Mouse (Mus musculus): ENCODE results near the gene Kcnip2. TPM values are rescaled to one million over a fixed set of nuclear protein-coding genes. Genes with fewer than 3 reads are reported as not detected.

Gene Kcnip2
- total and polyA plus RNA-seq, 3 experiments, result not detected

DNA sequence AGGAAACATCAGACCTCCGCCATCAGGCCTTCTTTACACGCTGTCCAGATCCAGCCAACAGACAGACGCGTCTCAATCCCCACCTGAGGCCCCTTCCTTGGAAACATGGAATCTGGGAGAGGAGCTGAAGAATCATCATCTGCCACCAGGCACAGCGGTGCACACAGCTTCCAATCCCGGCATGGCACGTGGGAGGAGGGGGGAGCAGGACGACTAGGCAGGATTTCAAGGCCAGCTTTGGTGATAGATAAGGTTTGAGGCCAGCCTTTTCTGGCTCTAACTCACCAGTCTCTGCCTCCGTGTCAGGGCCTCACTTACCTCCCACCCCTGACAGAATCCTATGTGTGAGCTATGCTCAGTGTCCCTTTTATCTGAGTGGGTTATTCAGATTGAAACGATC, 19.6 kb upstream of the Kcnip2 start:
- H3K27ac ChIP-seq (ENCODE audit: insufficient read depth, low read depth), result no peak overlapping the region
- no peak overlapping the region for H3K4me3 ChIP-seq (replicated peaks in 1 of 3; ENCODE audit: low read depth in 2 of 3, low read length in 2 of 3, poor library complexity in 1 of 3)
- H3K4me2 ChIP-seq (ENCODE audit: insufficient read depth, low read depth, poor library complexity, severe bottlenecking), result no peak overlapping the region
- dilution Hi-C loops (cut with MboI; ENCODE audit: extremely low pct_ligation_motif_present, extremely low pct_unique_long_range_greater_than_20kb, low sequenced_read_pairs), result no loop called here
- no peaks in the 10 kb centered on the region for H3K36me3 ChIP-seq (replicated peaks in 1 of 2; ENCODE audit: control insufficient read depth in 1 of 2, insufficient read depth in 1 of 2, low read length in 1 of 2)
- in situ Hi-C loops (cut with MboI; ENCODE audit: low pct_ligation_motif_present, low pct_unique_long_range_greater_than_20kb, low sequenced_read_pairs), result no loop called here
- H3K4me1 ChIP-seq (ENCODE audit: control insufficient read depth in 1 of 2, insufficient read depth in 2 of 2), result peaks cover 2 to 6% of the 10 kb centered on the region in 2 experiments; a peak in 3 of 4 replicates
- no peaks in the 10 kb centered on the region for H3K79me2 ChIP-seq (replicated peaks; ENCODE audit: control insufficient read depth, extremely low read depth, insufficient read depth, poor library complexity, severe bottlenecking)
- no peak for TF ChIP-seq MYC (IDR thresholded peaks at IDR 0.05; ENCODE audit: low read depth, low read length)
- DNase-seq (ENCODE audit: extremely low read depth), result no peak
- no peak overlapping the region for H3K9ac ChIP-seq (ENCODE audit: insufficient read depth, low read depth)
- H3K27me3 ChIP-seq (replicated peaks), result no peaks in the 10 kb centered on the region
- H3K9me3 ChIP-seq (replicated peaks; ENCODE audit: low read length), result no peaks in the 10 kb centered on the region

DNA sequence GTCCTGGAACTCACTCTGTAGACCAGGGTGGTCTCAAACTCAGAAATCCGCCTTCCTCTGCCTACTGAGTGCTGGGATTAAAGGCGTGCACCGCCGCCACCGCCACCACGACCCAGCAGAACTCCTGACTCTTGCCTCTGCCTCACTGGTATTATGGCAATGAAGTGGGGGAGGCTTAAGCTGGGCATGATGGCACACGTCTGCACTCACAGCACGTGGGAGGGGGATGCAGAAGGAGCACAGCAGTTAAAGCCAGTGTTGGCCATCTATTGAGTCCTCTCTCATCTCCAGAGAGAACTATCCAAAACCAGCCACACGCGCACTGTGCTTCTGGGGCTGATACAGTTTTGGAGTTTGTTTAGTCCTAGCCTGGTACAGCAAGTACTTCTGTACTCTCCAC, 17.8 kb upstream of the Kcnip2 start:
- Histone ChIP-seq H3K9ac (ENCODE audit: insufficient read depth, low read depth) (no peak overlapping the region), H3K79me2 (replicated peaks; ENCODE audit: control insufficient read depth, extremely low read depth, insufficient read depth, poor library complexity, severe bottlenecking) (no peaks in the 10 kb centered on the region), H3K4me1 (ENCODE audit: control insufficient read depth in 1 of 2, insufficient read depth in 2 of 2) (peaks cover 2 to 6% of the 10 kb centered on the region in 2 experiments; a peak in 3 of 4 replicates), H3K4me2 (ENCODE audit: insufficient read depth, low read depth, poor library complexity, severe bottlenecking) (no peak overlapping the region), H3K9me3 (replicated peaks; ENCODE audit: low read length) (no peaks in the 10 kb centered on the region), H3K36me3 (replicated peaks in 1 of 2; ENCODE audit: control insufficient read depth in 1 of 2, insufficient read depth in 1 of 2, low read length in 1 of 2) (no peaks in the 10 kb centered on the region), H3K4me3 (replicated peaks in 1 of 3; ENCODE audit: low read depth in 2 of 3, low read length in 2 of 3, poor library complexity in 1 of 3) (no peak overlapping the region), H3K27ac (ENCODE audit: insufficient read depth, low read depth) (no peak overlapping the region), H3K27me3 (replicated peaks) (no peaks in the 10 kb centered on the region)
- no peak for DNase-seq (ENCODE audit: extremely low read depth)
- in situ Hi-C loops (cut with MboI; ENCODE audit: low pct_ligation_motif_present, low pct_unique_long_range_greater_than_20kb, low sequenced_read_pairs) (no loop called here), dilution Hi-C loops (cut with MboI; ENCODE audit: extremely low pct_ligation_motif_present, extremely low pct_unique_long_range_greater_than_20kb, low sequenced_read_pairs) (no loop called here)
- no peak for TF ChIP-seq TCF12 (IDR thresholded peaks at IDR 0.05; ENCODE audit: low read depth, low read length)
- no peak for TF ChIP-seq MAFK (IDR thresholded peaks at IDR 0.05; ENCODE audit: insufficient replicate concordance, low read length)
- TF ChIP-seq HCFC1 (IDR thresholded peaks at IDR 0.05; ENCODE audit: low read depth, low read length), result no peak
- TF ChIP-seq ZC3H11A (IDR thresholded peaks at IDR 0.05; ENCODE audit: low read depth, low read length), result no peak
- no peak for TF ChIP-seq RAD21 (IDR thresholded peaks at IDR 0.05; ENCODE audit: low read depth, low read length)
- no peak for TF ChIP-seq E2F4 (IDR thresholded peaks at IDR 0.05; ENCODE audit: insufficient replicate concordance, low read depth, low read length)
- TF ChIP-seq POLR2A (IDR thresholded peaks at IDR 0.05; ENCODE audit: low read depth, low read length), result no peak
- TF ChIP-seq POLR2AphosphoS2 (IDR thresholded peaks at IDR 0.05; ENCODE audit: low read depth, low read length), result no peak
- no peak for TF ChIP-seq ZNF384 (IDR thresholded peaks at IDR 0.05; ENCODE audit: low read depth, low read length)
- TF ChIP-seq SIN3A (IDR thresholded peaks at IDR 0.05; ENCODE audit: low read length), result no peak
- no peak for TF ChIP-seq MYC (IDR thresholded peaks at IDR 0.05; ENCODE audit: low read depth, low read length)
- TF ChIP-seq MAZ (IDR thresholded peaks at IDR 0.05; ENCODE audit: low read depth, low read length), result no peak

DNA sequence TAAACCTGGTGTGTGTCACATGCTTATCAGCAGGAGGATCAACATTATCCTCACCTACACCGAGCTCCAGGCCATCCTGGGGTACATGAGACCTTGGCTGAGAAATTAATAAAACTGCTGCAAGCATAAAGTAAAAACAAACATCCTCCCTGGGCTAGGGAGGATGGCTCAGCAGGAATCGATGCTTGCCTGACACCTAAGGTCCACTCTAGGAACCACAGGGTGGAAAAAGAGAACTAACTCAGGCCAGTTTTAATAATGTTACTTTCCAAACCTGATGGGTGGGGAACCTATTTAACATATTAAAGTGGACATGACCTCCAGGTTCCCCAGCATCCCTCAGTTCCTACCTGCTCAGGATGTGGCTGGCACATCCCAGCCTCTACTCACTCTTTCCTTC, 14.8 kb upstream of the Kcnip2 start:
- Histone ChIP-seq H3K4me3 (replicated peaks in 1 of 3; ENCODE audit: low read depth in 2 of 3, low read length in 2 of 3, poor library complexity in 1 of 3) (no peak overlapping the region), H3K4me2 (ENCODE audit: insufficient read depth, low read depth, poor library complexity, severe bottlenecking) (no peak overlapping the region), H3K36me3 (replicated peaks in 1 of 2; ENCODE audit: control insufficient read depth in 1 of 2, insufficient read depth in 1 of 2, low read length in 1 of 2) (no peaks in the 10 kb centered on the region), H3K4me1 (ENCODE audit: control insufficient read depth in 1 of 2, insufficient read depth in 2 of 2) (peaks cover 0 to 2% of the 10 kb centered on the region in 2 experiments; a peak in 1 of 4 replicates), H3K9ac (ENCODE audit: insufficient read depth, low read depth) (no peak overlapping the region), H3K27me3 (replicated peaks) (no peaks in the 10 kb centered on the region), H3K9me3 (replicated peaks; ENCODE audit: low read length) (peaks cover 3% of the 10 kb centered on the region), H3K27ac (ENCODE audit: insufficient read depth, low read depth) (no peak overlapping the region), H3K79me2 (replicated peaks; ENCODE audit: control insufficient read depth, extremely low read depth, insufficient read depth, poor library complexity, severe bottlenecking) (no peaks in the 10 kb centered on the region)
- dilution Hi-C loops (cut with MboI; ENCODE audit: extremely low pct_ligation_motif_present, extremely low pct_unique_long_range_greater_than_20kb, low sequenced_read_pairs) (no loop called here), in situ Hi-C loops (cut with MboI; ENCODE audit: low pct_ligation_motif_present, low pct_unique_long_range_greater_than_20kb, low sequenced_read_pairs) (no loop called here)
- no peak for DNase-seq (ENCODE audit: extremely low read depth)
- no peak for TF ChIP-seq MEF2A (IDR thresholded peaks at IDR 0.05; ENCODE audit: borderline replicate concordance, low read depth, low read length)
- no peak for TF ChIP-seq RCOR1 (conservative IDR thresholded peaks at IDR 0.05; ENCODE audit: low read depth, low read length)
- peak; percentile 3 for TF ChIP-seq RAD21 (IDR thresholded peaks at IDR 0.05; ENCODE audit: low read depth, low read length)
- TF ChIP-seq IRF4 (IDR thresholded peaks at IDR 0.05; ENCODE audit: low read depth, low read length), result no peak
- TF ChIP-seq MAX (IDR thresholded peaks at IDR 0.05; ENCODE audit: low read length), result no peak
